Mouse (Mus musculus) urinary bladder, postnatal 10 days (tissue): ENCODE data around the gene Plpp3.

ENCODE experiments used
- DNase-seq: peaks from one replicate; pipeline ENCODE4 v3.0.0; 2022; ENCODE audit warnings: low spot score

Gene Plpp3

GRCm38 (mm10) chr4:105190826-105191225, 33.7 kb downstream of the Plpp3 start:
- DNase-seq = no peak

- DNase-seq = no peak
These were observed 34.4 kb downstream of the Plpp3 start for GRCm38 (mm10) chr4:105191550-105191949.

GRCm38 (mm10) chr4:105192665-105193064, 35.5 kb downstream of the Plpp3 start:
- no peak for DNase-seq

- DNase-seq = no peak
These were observed 38.1 kb downstream of the Plpp3 start for GRCm38 (mm10) chr4:105195256-105195655.

- no peak for DNase-seq
These were observed 39.0 kb downstream of the Plpp3 start for GRCm38 (mm10) chr4:105196099-105196498.

- no peak for DNase-seq
These were observed 40.0 kb downstream of the Plpp3 start for GRCm38 (mm10) chr4:105196993-105197765.

- no peak for DNase-seq
These were observed 41.5 kb downstream of the Plpp3 start for GRCm38 (mm10) chr4:105198696-105199095.

GRCm38 (mm10) chr4:105199345-105199744, 42.2 kb downstream of the Plpp3 start:
- DNase-seq = no peak

- no peak for DNase-seq
These were observed 43.7 kb downstream of the Plpp3 start for GRCm38 (mm10) chr4:105200624-105201524.

- DNase-seq = no peak
These were observed 45.3 kb downstream of the Plpp3 start for GRCm38 (mm10) chr4:105202439-105202838.

- DNase-seq = no peak
These were observed 46.2 kb downstream of the Plpp3 start for GRCm38 (mm10) chr4:105203303-105203761.

- DNase-seq = no peak
These were observed 46.9 kb downstream of the Plpp3 start for GRCm38 (mm10) chr4:105204071-105204470.

GRCm38 (mm10) chr4:105205045-105205851, 48.1 kb downstream of the Plpp3 start:
- DNase-seq = no peak

GRCm38 (mm10) chr4:105206102-105206501, 49.0 kb downstream of the Plpp3 start:
- DNase-seq = no peak

GRCm38 (mm10) chr4:105206995-105207394, 49.8 kb downstream of the Plpp3 start:
- no peak for DNase-seq

- no peak for DNase-seq
These were observed 50.5 kb downstream of the Plpp3 start for GRCm38 (mm10) chr4:105207641-105208040.

GRCm38 (mm10) chr4:105208977-105209376, 51.8 kb downstream of the Plpp3 start:
- no peak for DNase-seq

- DNase-seq = no peak
These were observed 56.2 kb downstream of the Plpp3 start for GRCm38 (mm10) chr4:105213314-105213713.

- no peak for DNase-seq
These were observed 57.3 kb downstream of the Plpp3 start for GRCm38 (mm10) chr4:105214438-105214837.

GRCm38 (mm10) chr4:105215726-105216410, 58.7 kb downstream of the Plpp3 start:
- DNase-seq = no peak

- no peak for DNase-seq
These were observed 61.1 kb downstream of the Plpp3 start for GRCm38 (mm10) chr4:105218202-105218601.
